Mouse (Mus musculus): ENCODE results near the gene F13b.

F13b gene

GRCm38 (mm10) chr1:139501258-139501752 is at the start of gene F13b:
Gene F13b (plus strand): TSS chr1:139501702.
- DNase-seq (ENCODE audit: low spot score), result no peak

- peak; percentile 91 for DNase-seq (ENCODE audit: low spot score)
Measured at GRCm38 (mm10) chr1:139454340-139455225, 46.9 kb upstream of the F13b start, which contains the start of gene Aspm. Gene Aspm (plus strand): TSS chr1:139454772.

GRCm38 (mm10) chr1:139455226-139455869 is 46.2 kb upstream of the F13b start:
- peak; percentile 11 for DNase-seq (ENCODE audit: low spot score)

GRCm38 (mm10) chr1:139460807-139461206 is 40.7 kb upstream of the F13b start:
- DNase-seq (ENCODE audit: low spot score), result no peak

- DNase-seq (ENCODE audit: low spot score), result no peak
Measured at GRCm38 (mm10) chr1:139465936-139466335, 35.6 kb upstream of the F13b start.

GRCm38 (mm10) chr1:139478898-139479297 is 22.6 kb upstream of the F13b start:
- DNase-seq (ENCODE audit: low spot score), result no peak

- no peak for DNase-seq (ENCODE audit: low spot score)
Measured at GRCm38 (mm10) chr1:139480246-139480645, 21.3 kb upstream of the F13b start.

- no peak for DNase-seq (ENCODE audit: low spot score)
Measured at GRCm38 (mm10) chr1:139481146-139481545, 20.4 kb upstream of the F13b start.

- DNase-seq (ENCODE audit: low spot score), result no peak
Measured at GRCm38 (mm10) chr1:139494630-139495029, 6.9 kb upstream of the F13b start.

GRCm38 (mm10) chr1:139495408-139495807 is 6.1 kb upstream of the F13b start:
- DNase-seq (ENCODE audit: low spot score), result no peak

GRCm38 (mm10) chr1:139496212-139496611 is 5.3 kb upstream of the F13b start:
- DNase-seq (ENCODE audit: low spot score), result no peak

- DNase-seq (ENCODE audit: low spot score), result no peak
Measured at GRCm38 (mm10) chr1:139499751-139500150, 1.8 kb upstream of the F13b start.

- no peak for DNase-seq (ENCODE audit: low spot score)
Measured at GRCm38 (mm10) chr1:139514556-139514955, 13.1 kb downstream of the F13b start.

- DNase-seq (ENCODE audit: low spot score), result no peak
Measured at GRCm38 (mm10) chr1:139548536-139548935, 47.0 kb downstream of the F13b start.

- DNase-seq (ENCODE audit: low spot score), result no peak
Measured at GRCm38 (mm10) chr1:139551311-139551710, 49.8 kb downstream of the F13b start.

- no peak for DNase-seq (ENCODE audit: low spot score)
Measured at GRCm38 (mm10) chr1:139560024-139560423, 58.5 kb downstream of the F13b start, which contains the start of gene Cfhr1. Gene Cfhr1 (minus strand): TSS chr1:139560272.

Measured in urinary bladder, postnatal 14 days (tissue).